Mouse (Mus musculus): ENCODE measurements around the gene Trim47. TPM values are rescaled to one million over a fixed set of nuclear protein-coding genes. Genes with fewer than 3 reads are reported as not detected.
A peak's percentile ranks its signal among the peaks of the same experiment; 100 is the strongest.

The Trim47 gene
- polyA plus RNA-seq, 1 experiment from 2014 or later = 29.0 TPM

DNA sequence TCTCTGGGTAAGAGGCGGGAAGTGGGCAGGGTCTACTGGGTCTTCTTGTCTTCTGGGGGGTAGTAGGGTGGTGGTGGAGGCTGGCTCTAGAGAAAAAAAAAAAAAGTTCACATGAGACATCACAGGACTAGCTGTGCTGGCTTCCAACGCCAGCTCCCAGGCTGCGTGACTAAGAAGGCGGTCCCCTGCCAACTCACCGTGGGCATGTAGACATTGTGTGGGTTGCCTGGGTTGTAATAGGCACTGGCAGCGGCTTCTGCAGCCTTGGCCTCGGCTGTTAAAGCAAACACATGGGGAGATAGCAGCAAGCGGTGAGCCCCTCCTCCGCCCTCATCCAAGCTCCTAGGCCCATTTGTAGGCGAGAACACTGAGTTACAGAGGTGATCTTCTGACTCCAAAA is 47.5 kb downstream of the Trim47 start:
- H3K27ac ChIP-seq (replicated peaks; ENCODE audit: low read depth, low read length) = no peak overlapping the region
- no peaks in the 10 kb centered on the region for H3K27me3 ChIP-seq (replicated peaks; ENCODE audit: control insufficient read depth, insufficient read depth, low read length)
- no peak overlapping the region for H3K4me3 ChIP-seq (ENCODE audit: low read depth, low read length)
- 78% methylated on average over 10 of the region's 10 CpGs for WGBS
- ATAC-seq (ENCODE audit: low read depth) (no peak), DNase-seq (ENCODE audit: low spot score) (no peak)
- no peak overlapping the region for H3K9ac ChIP-seq (ENCODE audit: low read depth, low read length)
- H3K9me3 ChIP-seq (ENCODE audit: control insufficient read depth, low read length) = no peaks in the 10 kb centered on the region
- H3K36me3 ChIP-seq (ENCODE audit: control insufficient read depth, insufficient read depth, low read length) = peaks cover 51% of the 10 kb centered on the region
- H3K4me2 ChIP-seq (ENCODE audit: low read depth, low read length) = no peak overlapping the region
- H3K4me1 ChIP-seq (ENCODE audit: control insufficient read depth, insufficient read depth, low read length) = peaks cover 6% of the 10 kb centered on the region; the same call in 1 of the 2 replicates

DNA sequence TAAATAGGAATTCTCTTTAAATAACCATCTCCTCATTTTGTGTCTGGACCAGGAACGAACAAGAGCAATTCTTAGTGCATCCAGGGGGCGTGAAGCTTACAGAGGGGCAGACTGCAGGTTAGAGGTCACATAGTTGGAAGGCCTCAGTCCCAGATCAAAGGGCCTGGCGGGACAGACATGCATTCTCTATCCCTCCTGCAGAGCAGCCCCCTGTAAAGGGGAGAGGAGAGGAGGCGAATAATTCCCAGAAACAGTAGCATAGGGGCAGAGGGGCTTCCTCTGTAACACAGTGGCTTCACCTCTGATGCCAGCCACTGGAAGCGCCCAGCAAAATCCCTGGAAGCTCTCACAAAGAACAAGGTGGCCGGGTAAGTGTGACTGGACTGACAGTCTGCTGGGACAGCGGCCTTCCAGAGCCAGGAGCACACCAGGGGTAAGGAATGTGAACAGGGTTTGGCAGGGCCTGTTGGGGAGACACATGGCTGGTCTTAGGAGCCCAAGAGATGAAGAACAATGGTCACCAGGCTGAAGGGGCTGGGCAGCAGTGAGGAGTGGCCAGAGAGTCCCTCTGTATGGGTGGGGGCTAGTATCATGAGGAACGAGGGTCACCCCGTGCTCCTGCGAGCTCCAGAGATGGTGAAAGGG is 48.2 kb downstream of the Trim47 start:
- Histone ChIP-seq H3K36me3 (ENCODE audit: control insufficient read depth, insufficient read depth, low read length) (peaks cover 48% of the 10 kb centered on the region), H3K27me3 (replicated peaks; ENCODE audit: control insufficient read depth, insufficient read depth, low read length) (no peaks in the 10 kb centered on the region), H3K4me2 (ENCODE audit: low read depth, low read length) (no peak overlapping the region), H3K4me3 (ENCODE audit: low read depth, low read length) (no peak overlapping the region), H3K27ac (replicated peaks; ENCODE audit: low read depth, low read length) (no peak overlapping the region), H3K9ac (ENCODE audit: low read depth, low read length) (no peak overlapping the region), H3K9me3 (ENCODE audit: control insufficient read depth, low read length) (no peaks in the 10 kb centered on the region), H3K4me1 (ENCODE audit: control insufficient read depth, insufficient read depth, low read length) (peaks cover 6% of the 10 kb centered on the region; the same call in 1 of the 2 replicates)
- WGBS = 35% methylated on average over 10 of the region's 10 CpGs
- no peak for ATAC-seq (ENCODE audit: low read depth)
- no peak for DNase-seq (ENCODE audit: low spot score)

DNA sequence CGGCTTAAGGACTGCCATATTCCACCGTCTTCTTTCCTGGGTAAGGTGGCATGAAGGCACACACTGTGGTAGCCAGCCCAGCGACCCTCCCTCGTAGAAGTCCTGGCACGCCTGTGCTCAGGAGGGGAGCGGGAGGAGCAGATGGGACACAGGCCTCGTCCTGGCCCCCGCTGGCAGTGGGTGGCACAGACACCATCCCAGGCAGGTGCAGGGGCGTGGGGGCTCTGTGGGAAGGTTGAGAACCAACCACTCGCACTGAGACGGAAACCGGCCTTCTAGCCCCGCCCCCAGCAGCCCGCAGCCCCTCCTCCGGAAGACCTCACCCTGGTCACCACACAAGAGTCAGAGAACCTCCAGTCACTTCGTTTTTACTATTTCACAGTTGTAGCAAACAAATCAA is 48.8 kb downstream of the Trim47 start:
- no peaks in the 10 kb centered on the region for H3K27me3 ChIP-seq (replicated peaks; ENCODE audit: control insufficient read depth, insufficient read depth, low read length)
- peaks cover 42% of the 10 kb centered on the region for H3K36me3 ChIP-seq (ENCODE audit: control insufficient read depth, insufficient read depth, low read length)
- H3K9me3 ChIP-seq (ENCODE audit: control insufficient read depth, low read length) = no peaks in the 10 kb centered on the region
- H3K4me2 ChIP-seq (ENCODE audit: low read depth, low read length) = peak overlapping the region; percentile 46
- peak overlapping the region; percentile 21 for H3K4me3 ChIP-seq (ENCODE audit: low read depth, low read length)
- peak overlapping the region; percentile 58 for H3K9ac ChIP-seq (ENCODE audit: low read depth, low read length)
- WGBS = 10% methylated on average over 15 of the region's 16 CpGs
- DNase-seq (ENCODE audit: low spot score) (peak; percentile 36), ATAC-seq (ENCODE audit: low read depth) (no peak)
- peak overlapping the region; percentile 58; the same call in 1 of the 2 replicates for H3K27ac ChIP-seq (replicated peaks; ENCODE audit: low read depth, low read length)
- peaks cover 6% of the 10 kb centered on the region; the same call in 1 of the 2 replicates for H3K4me1 ChIP-seq (ENCODE audit: control insufficient read depth, insufficient read depth, low read length)

DNA sequence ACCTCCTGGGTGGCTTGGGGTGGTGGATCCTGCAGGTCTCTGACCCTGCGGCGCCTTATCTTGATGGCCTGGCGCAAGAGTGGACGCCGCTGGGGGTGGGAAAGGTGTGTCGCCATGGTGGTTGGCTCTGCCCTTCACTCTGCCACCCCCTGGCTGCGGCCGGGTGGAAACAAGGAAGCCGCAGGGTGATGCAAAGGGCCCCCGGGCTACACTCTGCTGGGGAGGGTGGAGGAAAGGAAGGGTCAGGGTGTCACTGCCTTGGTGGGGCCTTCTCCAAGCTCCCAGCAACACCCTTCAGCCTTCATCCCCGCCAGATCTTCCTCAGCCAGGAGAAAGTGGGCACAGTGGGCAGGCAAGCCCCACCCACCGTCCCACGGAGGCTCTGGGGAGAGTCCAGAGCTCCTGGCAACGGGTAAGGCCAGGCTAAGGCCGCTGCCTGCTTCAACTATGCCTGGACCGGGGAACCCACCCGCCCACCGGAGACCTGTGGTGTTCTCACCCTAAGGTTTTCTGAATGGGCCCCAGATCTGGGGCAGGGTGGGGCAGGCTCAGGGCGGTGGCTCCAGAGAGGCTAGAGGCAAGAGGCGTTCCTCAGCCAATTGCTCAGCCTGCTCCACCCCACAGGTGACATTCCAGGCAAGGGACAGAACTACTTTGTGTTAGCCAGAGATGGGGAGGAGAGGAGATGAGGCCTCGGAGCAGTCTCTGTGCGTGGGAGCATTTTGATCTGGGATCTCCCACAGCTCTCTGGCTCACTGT is 49.4 kb downstream of the Trim47 start, which contains the start of gene Unc13d:
Gene Unc13d (minus strand): TSS at position 516 of the 759 bp plus-strand sequence.
- H3K4me1 ChIP-seq (ENCODE audit: control insufficient read depth, insufficient read depth, low read length) = peaks cover 6% of the 10 kb centered on the region; the same call in 1 of the 2 replicates
- H3K27ac ChIP-seq (replicated peaks; ENCODE audit: low read depth, low read length) = peak within 1 kb of the TSS; percentile 58; the same call in 1 of the 2 replicates
- H3K9me3 ChIP-seq (ENCODE audit: control insufficient read depth, low read length) = no peaks in the 10 kb centered on the region
- H3K27me3 ChIP-seq (replicated peaks; ENCODE audit: control insufficient read depth, insufficient read depth, low read length) = no peaks in the 10 kb centered on the region
- ATAC-seq (ENCODE audit: low read depth) = peak; percentile 45; the same call in 1 of the 2 replicates
- H3K4me3 ChIP-seq (ENCODE audit: low read depth, low read length) = peak within 1 kb of the TSS; percentile 21
- 61% methylated on average over 21 of the region's 22 CpGs for WGBS
- peaks cover 37% of the 10 kb centered on the region for H3K36me3 ChIP-seq (ENCODE audit: control insufficient read depth, insufficient read depth, low read length)
- peak within 1 kb of the TSS; percentile 46 for H3K4me2 ChIP-seq (ENCODE audit: low read depth, low read length)
- H3K9ac ChIP-seq (ENCODE audit: low read depth, low read length) = peak within 1 kb of the TSS; percentile 58
- no peak for DNase-seq (ENCODE audit: low spot score)

DNA sequence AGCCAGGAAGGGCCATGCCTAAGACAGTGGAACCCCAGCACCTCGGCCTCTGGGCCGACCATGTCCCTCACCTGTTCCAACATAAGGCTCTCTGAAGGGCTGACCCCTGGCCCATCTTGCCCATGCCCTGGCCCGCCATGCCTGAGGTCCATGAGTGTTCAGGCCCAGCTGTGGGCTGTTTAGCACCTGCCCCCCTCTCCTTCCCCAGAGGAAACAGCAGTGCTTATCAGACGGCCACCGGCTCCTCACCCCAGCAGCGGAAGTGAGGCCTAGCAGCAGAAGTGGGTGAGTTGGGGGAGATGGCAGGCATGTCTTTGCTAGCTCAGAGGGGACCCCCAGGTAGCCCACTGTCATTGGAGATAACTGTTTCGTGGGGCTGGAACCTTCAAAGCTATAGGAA is 50.2 kb downstream of the Trim47 start:
- no peak overlapping the region for H3K4me3 ChIP-seq (ENCODE audit: low read depth, low read length)
- H3K9ac ChIP-seq (ENCODE audit: low read depth, low read length) = peak overlapping the region; percentile 19; the same call in 1 of the 2 replicates
- H3K36me3 ChIP-seq (ENCODE audit: control insufficient read depth, insufficient read depth, low read length) = peaks cover 29% of the 10 kb centered on the region
- no peak overlapping the region for H3K4me2 ChIP-seq (ENCODE audit: low read depth, low read length)
- ATAC-seq (ENCODE audit: low read depth) (no peak), DNase-seq (ENCODE audit: low spot score) (no peak)
- WGBS = 80% methylated on average over 7 of the region's 7 CpGs
- no peaks in the 10 kb centered on the region for H3K9me3 ChIP-seq (ENCODE audit: control insufficient read depth, low read length)
- no peak overlapping the region for H3K27ac ChIP-seq (replicated peaks; ENCODE audit: low read depth, low read length)
- H3K27me3 ChIP-seq (replicated peaks; ENCODE audit: control insufficient read depth, insufficient read depth, low read length) = no peaks in the 10 kb centered on the region
- H3K4me1 ChIP-seq (ENCODE audit: control insufficient read depth, insufficient read depth, low read length) = peaks cover 6% of the 10 kb centered on the region; the same call in 1 of the 2 replicates

DNA sequence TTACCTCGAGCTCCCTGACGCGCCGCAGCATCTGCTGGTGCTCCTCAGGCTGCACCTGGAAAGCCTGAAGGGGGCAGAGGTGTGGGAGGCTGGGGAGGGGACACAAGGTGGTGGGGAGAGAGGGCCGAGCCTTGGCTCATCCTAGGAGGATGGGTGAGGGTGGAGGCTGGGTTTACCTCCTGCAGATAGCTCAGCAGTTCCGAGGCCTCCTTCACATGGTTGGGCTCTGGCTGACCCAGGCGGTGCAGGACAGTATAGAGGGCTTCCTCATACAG is 50.8 kb downstream of the Trim47 start:
- DNase-seq (ENCODE audit: low spot score) = no peak
- no peak overlapping the region for H3K4me2 ChIP-seq (ENCODE audit: low read depth, low read length)
- peaks cover 24% of the 10 kb centered on the region for H3K36me3 ChIP-seq (ENCODE audit: control insufficient read depth, insufficient read depth, low read length)
- 60% methylated on average over 5 of the region's 7 CpGs for WGBS
- H3K9ac ChIP-seq (ENCODE audit: low read depth, low read length) = no peak overlapping the region
- peaks cover 6% of the 10 kb centered on the region; the same call in 1 of the 2 replicates for H3K4me1 ChIP-seq (ENCODE audit: control insufficient read depth, insufficient read depth, low read length)
- ATAC-seq (ENCODE audit: low read depth) = no peak
- H3K9me3 ChIP-seq (ENCODE audit: control insufficient read depth, low read length) = no peaks in the 10 kb centered on the region
- no peak overlapping the region for H3K27ac ChIP-seq (replicated peaks; ENCODE audit: low read depth, low read length)
- H3K4me3 ChIP-seq (ENCODE audit: low read depth, low read length) = no peak overlapping the region
- no peaks in the 10 kb centered on the region for H3K27me3 ChIP-seq (replicated peaks; ENCODE audit: control insufficient read depth, insufficient read depth, low read length)

DNA sequence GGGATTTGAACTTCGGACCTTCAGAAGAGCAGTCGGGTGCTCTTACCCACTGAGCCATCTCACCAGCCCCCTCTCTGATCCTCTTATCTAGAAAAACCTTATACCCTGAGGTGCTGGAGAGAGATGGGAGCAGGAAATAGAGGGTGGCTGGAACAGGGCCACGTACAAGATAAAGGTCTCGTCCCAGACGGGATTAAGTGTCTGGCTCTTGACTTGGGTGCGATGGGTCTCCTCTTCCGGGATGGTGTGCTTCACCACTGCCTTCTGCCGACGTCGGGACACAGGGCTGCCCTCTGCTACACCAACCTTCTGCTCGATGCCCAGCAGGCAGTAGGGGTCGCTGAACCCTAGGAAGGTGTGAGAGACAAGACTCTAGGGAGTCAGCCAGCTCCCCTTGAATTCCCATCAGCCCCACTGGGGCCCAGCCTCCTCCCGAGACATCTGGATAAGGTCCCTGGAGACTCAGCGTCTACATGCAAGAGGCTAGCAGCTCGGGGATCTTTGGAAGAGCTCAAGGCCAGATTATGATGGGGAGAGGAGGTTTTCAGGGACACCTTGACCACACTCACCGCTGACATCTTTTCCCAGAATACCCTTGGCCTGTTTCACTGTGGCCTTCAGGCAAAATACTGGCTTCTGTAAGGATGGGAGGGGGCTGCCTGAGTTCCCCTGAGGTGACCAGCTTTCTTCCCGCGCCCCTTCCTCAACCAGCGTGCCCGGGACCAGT is 51.3 kb downstream of the Trim47 start:
- WGBS = 57% methylated on average over 20 of the region's 20 CpGs
- H3K4me3 ChIP-seq (ENCODE audit: low read depth, low read length) = no peak overlapping the region
- H3K27ac ChIP-seq (replicated peaks; ENCODE audit: low read depth, low read length) = no peak overlapping the region
- DNase-seq (ENCODE audit: low spot score) = no peak
- H3K9me3 ChIP-seq (ENCODE audit: control insufficient read depth, low read length) = no peaks in the 10 kb centered on the region
- no peak for ATAC-seq (ENCODE audit: low read depth)
- H3K4me2 ChIP-seq (ENCODE audit: low read depth, low read length) = no peak overlapping the region
- H3K4me1 ChIP-seq (ENCODE audit: control insufficient read depth, insufficient read depth, low read length) = peaks cover 6% of the 10 kb centered on the region; the same call in 1 of the 2 replicates
- H3K36me3 ChIP-seq (ENCODE audit: control insufficient read depth, insufficient read depth, low read length) = peaks cover 19% of the 10 kb centered on the region
- H3K27me3 ChIP-seq (replicated peaks; ENCODE audit: control insufficient read depth, insufficient read depth, low read length) = no peaks in the 10 kb centered on the region
- no peak overlapping the region for H3K9ac ChIP-seq (ENCODE audit: low read depth, low read length)

DNA sequence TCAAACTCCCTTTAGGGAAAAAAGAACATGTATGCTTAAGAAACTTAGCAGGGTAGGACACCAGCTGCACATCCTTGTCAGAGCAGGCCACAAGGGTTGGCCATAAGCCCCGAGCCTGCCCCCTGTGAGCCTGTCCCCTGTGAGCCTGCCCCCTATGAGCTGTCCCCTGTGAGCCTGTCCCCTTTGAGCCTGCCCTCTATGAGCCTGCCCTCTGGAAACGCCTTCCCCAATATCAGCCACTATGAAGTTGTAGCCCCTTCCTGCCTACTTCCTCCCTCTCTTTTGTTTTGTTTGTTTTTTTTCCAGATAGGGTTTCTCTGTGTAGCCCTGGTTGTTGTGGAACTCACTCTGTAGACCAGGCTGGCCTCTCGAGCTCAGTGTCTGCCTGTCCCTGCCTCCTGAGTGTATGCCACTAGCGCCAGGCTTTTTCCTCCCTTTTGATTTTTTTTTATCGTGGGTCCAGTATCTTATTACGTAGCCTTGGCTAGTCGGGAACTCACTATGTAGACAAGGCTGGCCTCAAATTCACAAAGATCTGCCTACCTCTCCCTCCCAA is 52.5 kb downstream of the Trim47 start:
- peaks cover 7% of the 10 kb centered on the region for H3K36me3 ChIP-seq (ENCODE audit: control insufficient read depth, insufficient read depth, low read length)
- DNase-seq (ENCODE audit: low spot score) (no peak), ATAC-seq (ENCODE audit: low read depth) (no peak)
- no peaks in the 10 kb centered on the region for H3K9me3 ChIP-seq (ENCODE audit: control insufficient read depth, low read length)
- H3K27me3 ChIP-seq (replicated peaks; ENCODE audit: control insufficient read depth, insufficient read depth, low read length) = no peaks in the 10 kb centered on the region
- no peak overlapping the region for H3K27ac ChIP-seq (replicated peaks; ENCODE audit: low read depth, low read length)
- 52% methylated on average over 7 of the region's 7 CpGs for WGBS
- peaks cover 6% of the 10 kb centered on the region; the same call in 1 of the 2 replicates for H3K4me1 ChIP-seq (ENCODE audit: control insufficient read depth, insufficient read depth, low read length)
- H3K4me2 ChIP-seq (ENCODE audit: low read depth, low read length) = no peak overlapping the region
- H3K9ac ChIP-seq (ENCODE audit: low read depth, low read length) = no peak overlapping the region
- no peak overlapping the region for H3K4me3 ChIP-seq (ENCODE audit: low read depth, low read length)

All from embryonic facial prominence, embryonic 14.5 days (tissue).